Mouse (Mus musculus) C2C12 (cell line): ENCODE data around the gene Fbxo46.

Experiments used
- CTCF ChIP-seq: IDR thresholded peaks from one replicate; pipeline ENCODE4 v1.5.1; 2011; ENCODE audit not compliant: control insufficient read depth, insufficient read depth, insufficient read length
- MAX ChIP-seq: IDR thresholded peaks from one replicate; pipeline ENCODE4 v1.6.1; 2011; ENCODE audit warnings: mild to moderate bottlenecking, control low read depth
- MYOD1 ChIP-seq: IDR thresholded peaks from one replicate; pipeline ENCODE4 v1.6.1; 2011; ENCODE audit warnings: low read depth; ENCODE audit not compliant: control insufficient read depth, insufficient read length
- MYOG ChIP-seq: IDR thresholded peaks from one replicate; pipeline ENCODE4 v1.6.1; 2011; ENCODE audit not compliant: control insufficient read depth, insufficient read length; ENCODE audit errors: extremely low read depth
- USF1 ChIP-seq: IDR thresholded peaks from one replicate; pipeline ENCODE4 v1.6.1; 2011; ENCODE audit warnings: low read depth, mild to moderate bottlenecking, control low read depth, moderate library complexity

- no peak for TF ChIP-seq CTCF
- no peak for TF ChIP-seq MYOG
- no peak for TF ChIP-seq MYOD1
- no peak for TF ChIP-seq USF1
- no peak for TF ChIP-seq MAX
Observed at GRCm38 (mm10) chr7:19097863-19098262, 21.8 kb upstream of the Fbxo46 start.
